8 mouse cellular contexts compared by ENCODE assay signal in genomic region chr7:80900944-80901501, GRCm38 (mm10). TPM values are rescaled to one million over a fixed set of nuclear protein-coding genes. Genes with fewer than 3 reads are reported as not detected.
A peak's percentile ranks its signal among the peaks of the same experiment; 100 is the strongest.
DNase-seq lines count a peak whose midpoint lies in the region; ATAC-seq and TF ChIP-seq lines count a peak whose summit lies in the region.

TSS of gene Wdr73 (minus strand) at chr7:80901269.

- H3K27ac ChIP-seq in forebrain, embryonic 12.5 days: peak within 1 kb of the TSS; percentile 79
- H3K27ac ChIP-seq in heart, postnatal 0 days (ENCODE audit: low read depth): peak within 1 kb of the TSS; percentile 84
- H3K27ac ChIP-seq in liver, embryonic 16.5 days (ENCODE audit: low read length): peak within 1 kb of the TSS; percentile 91
- H3K27ac ChIP-seq in neural tube, embryonic 13.5 days (replicated peaks): peak within 1 kb of the TSS; percentile 84
- H3K27ac ChIP-seq in testis, adult 2 months (ENCODE audit: control insufficient read depth, insufficient read depth, low read depth, low read length): peak within 1 kb of the TSS; percentile 55

- H3K36me3 ChIP-seq in E14TG2a.4 (ENCODE audit: insufficient read depth, low read length): peaks cover 57% of the 10 kb centered on the region
- H3K36me3 ChIP-seq in forebrain, embryonic 12.5 days (replicated peaks): peaks cover 31% of the 10 kb centered on the region
- peaks cover 16% of the 10 kb centered on the region for H3K36me3 ChIP-seq in heart, postnatal 0 days (replicated peaks; ENCODE audit: control insufficient read depth, insufficient read depth, low read length)
- H3K36me3 ChIP-seq in liver, embryonic 16.5 days (ENCODE audit: control insufficient read depth, insufficient read depth): peaks cover 5% of the 10 kb centered on the region
- peaks cover 42% of the 10 kb centered on the region for H3K36me3 ChIP-seq in neural tube, embryonic 13.5 days
- H3K36me3 ChIP-seq in testis, adult 2 months (ENCODE audit: control insufficient read depth, insufficient read depth, low read length): no peaks in the 10 kb centered on the region

- ATAC-seq in forebrain, embryonic 12.5 days (ENCODE audit: low FRiP score): peak; percentile 96
- peak; percentile 96 for ATAC-seq in heart, postnatal 0 days (ENCODE audit: insufficient read depth, low read depth)
- ATAC-seq in liver, embryonic 16.5 days (ENCODE audit: low read depth): peak; percentile 96
- ATAC-seq in neural tube, embryonic 13.5 days (ENCODE audit: low read depth): peak; percentile 94

- H3K27me3 ChIP-seq in E14TG2a.4 (ENCODE audit: insufficient read depth, low read length): peaks cover 15% of the 10 kb centered on the region
- no peaks in the 10 kb centered on the region for H3K27me3 ChIP-seq in forebrain, embryonic 12.5 days
- no peaks in the 10 kb centered on the region for H3K27me3 ChIP-seq in heart, postnatal 0 days (ENCODE audit: control insufficient read depth, insufficient read depth, low read length)
- no peaks in the 10 kb centered on the region for H3K27me3 ChIP-seq in liver, embryonic 16.5 days (ENCODE audit: control insufficient read depth, insufficient read depth, low read depth, low read length)
- no peaks in the 10 kb centered on the region for H3K27me3 ChIP-seq in neural tube, embryonic 13.5 days
- no peaks in the 10 kb centered on the region for H3K27me3 ChIP-seq in testis, adult 2 months (ENCODE audit: control insufficient read depth, insufficient read depth, low read length)

- peak within 1 kb of the TSS; percentile 93 for H3K4me3 ChIP-seq in E14TG2a.4 (replicated peaks; ENCODE audit: low read length)
- H3K4me3 ChIP-seq in forebrain, embryonic 12.5 days (replicated peaks): peak within 1 kb of the TSS; percentile 80
- H3K4me3 ChIP-seq in heart, postnatal 0 days (ENCODE audit: low read depth, low read length): peak within 1 kb of the TSS; percentile 75
- H3K4me3 ChIP-seq in liver, embryonic 16.5 days (ENCODE audit: low read depth, low read length): peak within 1 kb of the TSS; percentile 91
- peak within 1 kb of the TSS; percentile 81 for H3K4me3 ChIP-seq in neural tube, embryonic 13.5 days
- H3K4me3 ChIP-seq in testis, adult 2 months (ENCODE audit: control insufficient read depth, low read depth, low read length): peak within 1 kb of the TSS; percentile 83

- no peak for TF ChIP-seq CTCF in E14TG2a.4 (conservative IDR thresholded peaks at IDR 0.05; ENCODE audit: low read length)
- TF ChIP-seq CTCF in heart, postnatal 0 days (IDR thresholded peaks at IDR 0.05; ENCODE audit: low read depth): no peak
- 0 out of 2 replicates have a peak, but pooled peaks have one; percentile 9 for TF ChIP-seq CTCF in testis, adult 2 months (IDR thresholded peaks at IDR 0.05; ENCODE audit: control insufficient read depth, insufficient read depth, insufficient replicate concordance, low read depth, low read length)

- peaks cover 62% of the 10 kb centered on the region for H3K4me1 ChIP-seq in E14TG2a.4 (replicated peaks; ENCODE audit: low read depth, low read length)
- peaks cover 29% of the 10 kb centered on the region for H3K4me1 ChIP-seq in forebrain, embryonic 12.5 days
- H3K4me1 ChIP-seq in heart, postnatal 0 days (ENCODE audit: control insufficient read depth, insufficient read depth): peaks cover 18% of the 10 kb centered on the region
- H3K4me1 ChIP-seq in liver, embryonic 16.5 days (ENCODE audit: control insufficient read depth, low read depth, low read length): peaks cover 19% of the 10 kb centered on the region
- H3K4me1 ChIP-seq in neural tube, embryonic 13.5 days (replicated peaks): peaks cover 37% of the 10 kb centered on the region
- peaks cover 22% of the 10 kb centered on the region for H3K4me1 ChIP-seq in testis, adult 2 months (ENCODE audit: control insufficient read depth, insufficient read depth, low read length)

- under 1% methylated on average over 36 of the region's 36 CpGs for WGBS in forebrain, embryonic 12.5 days
- WGBS in heart, postnatal 0 days: under 1% methylated on average over 36 of the region's 36 CpGs
- WGBS in liver, embryonic 16.5 days (ENCODE audit: insufficient replicate concordance): under 1% methylated on average over 36 of the region's 36 CpGs
- under 1% methylated on average over 36 of the region's 36 CpGs for WGBS in neural tube, embryonic 13.5 days

- peak within 1 kb of the TSS; percentile 79 for H3K4me2 ChIP-seq in forebrain, embryonic 12.5 days
- H3K4me2 ChIP-seq in heart, postnatal 0 days (ENCODE audit: low read depth, low read length): peak within 1 kb of the TSS; percentile 80
- H3K4me2 ChIP-seq in liver, embryonic 16.5 days (ENCODE audit: low read depth, low read length): peak within 1 kb of the TSS; percentile 94
- peak within 1 kb of the TSS; percentile 97 for H3K4me2 ChIP-seq in neural tube, embryonic 13.5 days

- no peaks in the 10 kb centered on the region for H3K9me3 ChIP-seq in E14TG2a.4 (ENCODE audit: low read length)
- no peaks in the 10 kb centered on the region for H3K9me3 ChIP-seq in forebrain, embryonic 12.5 days
- no peaks in the 10 kb centered on the region for H3K9me3 ChIP-seq in heart, postnatal 0 days (replicated peaks; ENCODE audit: control insufficient read depth, low read length)
- H3K9me3 ChIP-seq in liver, embryonic 16.5 days (replicated peaks; ENCODE audit: control insufficient read depth, low read length): no peaks in the 10 kb centered on the region
- H3K9me3 ChIP-seq in neural tube, embryonic 13.5 days: no peaks in the 10 kb centered on the region

- peak; percentile 90 for TF ChIP-seq POLR2A in testis, adult 2 months (IDR thresholded peaks at IDR 0.05; ENCODE audit: control insufficient read depth, low read depth, low read length)

- H3K9ac ChIP-seq in forebrain, embryonic 12.5 days: peak within 1 kb of the TSS; percentile 68
- H3K9ac ChIP-seq in heart, postnatal 0 days (replicated peaks; ENCODE audit: low read depth, low read length): peak within 1 kb of the TSS; percentile 53
- H3K9ac ChIP-seq in liver, embryonic 16.5 days (ENCODE audit: low read depth, low read length): peak within 1 kb of the TSS; percentile 77
- H3K9ac ChIP-seq in neural tube, embryonic 13.5 days: peak within 1 kb of the TSS; percentile 79

- peak; percentile 78 for TF ChIP-seq EP300 in heart, postnatal 0 days (IDR thresholded peaks at IDR 0.05; ENCODE audit: low read depth)

- peak; percentile 86 for DNase-seq in c-Kit-positive CD71-positive TER-119-positive erythroid progenitor cells, embryonic 14.5 days (ENCODE audit: low spot score)
- DNase-seq in heart, postnatal 0 days (ENCODE audit: low spot score): peak; percentile 93
- peak; percentile 93 to 96 for DNase-seq in kidney, postnatal 4 days

RNA-seq across cellular contexts. Expression of gene Wdr73, which starts in this region (rescaled TPM):
- 40.6 and 46.5 TPM in 2 replicates for polyA plus RNA-seq in forebrain, embryonic 12.5 days (2016; fragmentation: Nextera tagmentation; extraction: Ambion mirVana)
- 22.4 and 23.2 TPM in 2 replicates for total RNA-seq in heart, postnatal 0 days (2014; rRNA removed; ENCODE audit: low replicate concordance)
- polyA plus RNA-seq in heart, postnatal 0 days (2015; fragmentation: Nextera tagmentation; extraction: Ambion mirVana): 11.4 and 12.4 TPM in 2 replicates
- polyA plus RNA-seq in liver, embryonic 16.5 days (2015; fragmentation: Nextera tagmentation; extraction: Ambion mirVana): 10.8 and 12.1 TPM in 2 replicates
- 36.3 and 43.3 TPM in 2 replicates for polyA plus RNA-seq in neural tube, embryonic 13.5 days (2015; fragmentation: Nextera tagmentation; extraction: Ambion mirVana)
- polyA plus RNA-seq in testis, adult 2 months (2012; rRNA removed): 16.5 and 16.9 TPM in 2 replicates

Comparison
In these comparisons a context has a peak if more than half of its experiments do, and no peak if none do; other contexts are left out.
1. Peak in every context shown above with its lines: DNase-seq, ATAC-seq, H3K4me3 ChIP-seq and H3K27ac ChIP-seq.